Mouse (Mus musculus): ENCODE results near the gene Plcb3. TPM values are rescaled to one million over a fixed set of nuclear protein-coding genes. Genes with fewer than 3 reads are reported as not detected.

Plcb3 gene
- polyA plus RNA-seq, 1 experiment = 35.5 TPM

DNA sequence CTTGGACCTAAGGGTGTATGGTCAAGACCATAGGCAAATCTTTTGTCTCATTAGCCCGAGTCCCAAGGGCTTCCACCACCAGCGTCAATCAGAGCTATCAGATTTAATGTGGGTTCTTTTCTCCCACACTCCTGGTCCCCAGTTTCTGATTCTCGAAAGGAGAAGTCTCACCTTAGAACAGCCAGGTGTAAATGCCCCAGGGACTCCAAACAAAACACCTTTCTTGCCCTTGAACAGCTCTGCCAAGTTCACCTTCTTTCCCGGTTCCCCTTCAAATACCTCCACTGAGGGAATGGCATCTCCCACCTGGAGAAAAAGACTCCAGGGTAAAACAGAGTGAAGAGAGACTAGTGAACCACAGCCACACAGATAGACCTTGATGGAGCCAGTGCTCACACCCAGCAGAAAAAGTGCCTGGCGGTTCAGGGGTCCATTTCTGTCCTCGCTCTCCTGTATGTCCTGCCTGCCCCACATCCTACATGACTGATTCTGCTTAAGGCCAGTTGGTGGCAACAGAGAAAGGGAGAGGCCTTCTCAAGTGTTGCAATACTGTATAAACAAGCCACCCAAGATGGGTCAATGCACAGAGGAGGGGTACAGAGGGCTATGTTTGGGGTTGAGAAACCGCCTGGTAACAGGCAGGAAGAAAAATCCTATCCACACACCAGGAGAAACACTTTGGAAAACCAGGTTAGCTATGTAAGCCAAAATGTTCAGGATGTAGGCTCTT lies 68.3 kb downstream of the Plcb3 start:
- no peak overlapping the region for H3K4me3 ChIP-seq (ENCODE audit: control insufficient read depth, insufficient read depth, low read length)
- H3K27ac ChIP-seq (ENCODE audit: control insufficient read depth, insufficient read depth, low read length) = no peak overlapping the region
- TF ChIP-seq POLR2A (IDR thresholded peaks at IDR 0.05; ENCODE audit: control insufficient read depth, extremely low read depth, insufficient read depth, low read length, poor library complexity) (no peak), CTCF (IDR thresholded peaks at IDR 0.05; ENCODE audit: borderline replicate concordance, control insufficient read depth, extremely low read depth, insufficient read depth, low read length, poor library complexity) (no peak)
- 93% methylated on average over 7 of the region's 7 CpGs for WGBS
- no peak for DNase-seq
- H3K4me1 ChIP-seq (replicated peaks; ENCODE audit: control insufficient read depth, insufficient read depth, low read length) = peaks cover 22% of the 10 kb centered on the region
- peaks cover 4% of the 10 kb centered on the region; the same call in 1 of the 2 replicates for H3K36me3 ChIP-seq (ENCODE audit: control insufficient read depth, insufficient read depth, low read length)
- no peaks in the 10 kb centered on the region for H3K27me3 ChIP-seq (ENCODE audit: control insufficient read depth, insufficient read depth, low read length)

DNA sequence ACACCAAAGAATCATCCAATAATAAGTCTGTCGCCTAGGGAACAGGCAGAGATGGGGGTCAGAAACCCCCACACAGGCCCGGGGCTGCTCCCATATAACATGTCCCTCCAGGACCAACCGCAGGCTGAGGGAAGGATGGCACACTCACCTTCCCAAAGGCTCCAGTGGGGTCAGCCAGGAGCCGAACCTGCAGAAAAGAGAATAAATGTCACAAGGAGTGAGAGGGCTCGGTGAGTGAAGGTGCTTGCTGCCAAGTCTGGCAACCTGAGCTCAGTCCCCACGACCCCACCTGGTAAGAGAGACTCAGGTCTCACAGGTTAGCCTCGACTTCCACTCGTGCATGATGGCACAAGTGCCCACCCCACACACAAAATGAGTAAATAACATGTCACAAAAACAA lies 69.2 kb downstream of the Plcb3 start:
- H3K4me1 ChIP-seq (replicated peaks; ENCODE audit: control insufficient read depth, insufficient read depth, low read length) = peaks cover 14% of the 10 kb centered on the region
- TF ChIP-seq CTCF (IDR thresholded peaks at IDR 0.05; ENCODE audit: borderline replicate concordance, control insufficient read depth, extremely low read depth, insufficient read depth, low read length, poor library complexity) (no peak), POLR2A (IDR thresholded peaks at IDR 0.05; ENCODE audit: control insufficient read depth, extremely low read depth, insufficient read depth, low read length, poor library complexity) (no peak)

DNA sequence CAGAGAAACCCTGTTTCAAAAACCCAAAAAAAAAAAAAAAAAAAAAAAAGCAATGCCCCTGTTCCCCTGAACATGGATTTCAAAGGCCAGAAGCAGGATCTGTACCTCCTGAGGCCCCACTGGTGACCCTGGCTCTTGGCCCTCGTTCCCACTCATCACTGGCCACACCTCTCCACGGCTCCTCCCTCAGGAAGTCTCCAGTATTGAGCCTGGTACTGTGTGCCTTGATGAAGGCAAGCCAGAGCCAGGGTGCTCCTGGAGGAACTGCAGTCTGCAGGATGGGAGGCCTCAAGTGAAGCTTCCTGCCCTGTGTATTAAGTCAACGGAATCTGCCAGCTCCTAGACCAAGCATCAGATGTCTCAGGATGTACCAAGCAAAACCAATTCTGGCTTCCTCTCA lies 70.1 kb downstream of the Plcb3 start:
- Histone ChIP-seq H3K27ac (ENCODE audit: control insufficient read depth, insufficient read depth, low read length) (no peak overlapping the region), H3K4me3 (ENCODE audit: control insufficient read depth, insufficient read depth, low read length) (no peak overlapping the region), H3K36me3 (ENCODE audit: control insufficient read depth, insufficient read depth, low read length) (no peaks in the 10 kb centered on the region), H3K4me1 (replicated peaks; ENCODE audit: control insufficient read depth, insufficient read depth, low read length) (peaks cover 14% of the 10 kb centered on the region), H3K27me3 (ENCODE audit: control insufficient read depth, insufficient read depth, low read length) (no peaks in the 10 kb centered on the region)
- no peak for DNase-seq
- WGBS = 87% methylated on average over 3 of the region's 3 CpGs
- no peak for TF ChIP-seq POLR2A (IDR thresholded peaks at IDR 0.05; ENCODE audit: control insufficient read depth, extremely low read depth, insufficient read depth, low read length, poor library complexity)
- TF ChIP-seq CTCF (IDR thresholded peaks at IDR 0.05; ENCODE audit: borderline replicate concordance, control insufficient read depth, extremely low read depth, insufficient read depth, low read length, poor library complexity) = no peak

More for the DNA sequence above, 69.2 kb downstream of the Plcb3 start:
- Histone ChIP-seq H3K27ac (ENCODE audit: control insufficient read depth, insufficient read depth, low read length) (no peak overlapping the region), H3K27me3 (ENCODE audit: control insufficient read depth, insufficient read depth, low read length) (no peaks in the 10 kb centered on the region), H3K36me3 (ENCODE audit: control insufficient read depth, insufficient read depth, low read length) (no peaks in the 10 kb centered on the region), H3K4me3 (ENCODE audit: control insufficient read depth, insufficient read depth, low read length) (no peak overlapping the region)
- 92% methylated on average over 8 of the region's 8 CpGs for WGBS
- DNase-seq = no peak

DNA sequence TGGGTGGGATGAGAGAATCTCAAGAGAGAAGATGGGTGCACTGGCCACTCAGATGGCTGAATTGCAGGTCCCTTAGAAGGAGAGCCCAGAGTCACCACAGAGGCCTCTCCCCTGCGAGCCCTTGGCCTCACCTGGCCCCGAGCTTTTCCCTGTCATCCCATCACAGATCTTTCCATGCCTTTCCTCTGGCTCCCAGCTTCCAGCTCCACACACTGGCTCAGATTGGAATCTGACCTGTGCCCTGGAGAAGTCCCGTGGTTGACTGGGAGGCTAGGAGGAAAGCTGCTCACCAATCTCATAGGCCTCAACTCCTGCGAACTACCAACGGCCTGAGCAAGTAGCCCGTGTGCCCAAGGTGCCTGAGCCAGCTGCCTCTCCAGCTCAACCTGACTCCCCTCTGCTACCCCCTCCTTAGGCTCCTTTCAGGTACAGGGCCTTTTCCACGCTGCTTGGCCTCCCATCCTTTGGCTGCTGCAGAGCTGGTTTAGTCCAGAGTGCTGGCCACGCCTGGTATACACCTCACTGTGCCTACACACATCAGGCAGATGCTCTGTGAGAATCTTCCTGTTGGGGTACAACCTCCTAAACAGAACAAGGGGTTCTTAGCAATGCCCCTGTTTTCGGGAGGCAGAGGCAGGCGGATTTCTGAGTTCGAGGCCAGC lies 70.6 kb downstream of the Plcb3 start:
- H3K36me3 ChIP-seq (ENCODE audit: control insufficient read depth, insufficient read depth, low read length) = no peaks in the 10 kb centered on the region
- no peak for DNase-seq

DNA sequence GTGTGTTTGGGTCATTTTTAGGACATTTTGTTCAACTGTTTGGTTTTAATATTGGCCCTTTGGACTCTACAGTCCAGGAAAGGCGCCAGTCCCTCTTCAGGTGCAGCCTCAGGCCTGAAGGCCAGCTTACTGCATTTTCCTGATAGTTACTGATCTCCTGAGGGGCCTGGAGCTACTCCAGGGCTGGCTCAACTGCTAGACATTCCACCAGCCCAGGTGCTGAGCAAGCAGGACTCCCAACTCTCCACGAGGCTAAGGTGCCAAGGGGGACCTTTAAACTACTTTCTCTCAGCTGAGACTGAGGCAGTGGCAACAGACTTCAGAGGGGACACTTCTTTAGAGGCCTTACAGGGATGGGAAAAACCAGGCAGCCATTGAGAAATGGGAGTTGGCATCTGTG lies 71.4 kb downstream of the Plcb3 start:
- H3K4me1 ChIP-seq (replicated peaks; ENCODE audit: control insufficient read depth, insufficient read depth, low read length) = peaks cover 9% of the 10 kb centered on the region
- no peak overlapping the region for H3K27ac ChIP-seq (ENCODE audit: control insufficient read depth, insufficient read depth, low read length)
- DNase-seq = no peak
- no peaks in the 10 kb centered on the region for H3K36me3 ChIP-seq (ENCODE audit: control insufficient read depth, insufficient read depth, low read length)
- WGBS = 92% methylated on average over 2 of the region's 2 CpGs
- no peak overlapping the region for H3K4me3 ChIP-seq (ENCODE audit: control insufficient read depth, insufficient read depth, low read length)
- TF ChIP-seq CTCF (IDR thresholded peaks at IDR 0.05; ENCODE audit: borderline replicate concordance, control insufficient read depth, extremely low read depth, insufficient read depth, low read length, poor library complexity) = no peak
- no peak for TF ChIP-seq POLR2A (IDR thresholded peaks at IDR 0.05; ENCODE audit: control insufficient read depth, extremely low read depth, insufficient read depth, low read length, poor library complexity)
- no peaks in the 10 kb centered on the region for H3K27me3 ChIP-seq (ENCODE audit: control insufficient read depth, insufficient read depth, low read length)

More for the DNA sequence above, 70.6 kb downstream of the Plcb3 start:
- no peak overlapping the region for H3K27ac ChIP-seq (ENCODE audit: control insufficient read depth, insufficient read depth, low read length)
- no peaks in the 10 kb centered on the region for H3K27me3 ChIP-seq (ENCODE audit: control insufficient read depth, insufficient read depth, low read length)
- peaks cover 11% of the 10 kb centered on the region for H3K4me1 ChIP-seq (replicated peaks; ENCODE audit: control insufficient read depth, insufficient read depth, low read length)
- WGBS = 95% methylated on average over 11 of the region's 11 CpGs
- no peak for TF ChIP-seq POLR2A (IDR thresholded peaks at IDR 0.05; ENCODE audit: control insufficient read depth, extremely low read depth, insufficient read depth, low read length, poor library complexity)
- H3K4me3 ChIP-seq (ENCODE audit: control insufficient read depth, insufficient read depth, low read length) = no peak overlapping the region

DNA sequence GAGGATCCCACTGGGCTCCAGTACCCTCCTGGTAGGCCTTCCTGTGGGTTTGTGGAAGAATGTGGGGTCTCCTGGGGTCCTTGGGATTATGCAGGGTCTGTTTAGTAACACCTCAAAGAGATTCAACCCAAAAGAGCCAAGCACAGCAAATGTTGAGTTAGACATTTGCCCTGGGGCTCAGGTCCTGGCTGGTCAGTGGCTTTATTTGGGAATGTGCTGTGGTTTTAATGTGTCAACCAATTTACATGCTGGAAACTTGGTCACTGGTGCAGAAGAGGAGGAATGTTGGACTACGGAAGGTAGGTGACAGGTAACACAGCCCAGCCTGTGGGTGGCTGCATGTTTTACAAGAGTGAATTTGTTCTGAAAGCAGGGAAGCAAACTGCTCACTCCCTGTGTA lies 73.2 kb downstream of the Plcb3 start:
- Histone ChIP-seq H3K4me1 (replicated peaks; ENCODE audit: control insufficient read depth, insufficient read depth, low read length) (peaks cover 4% of the 10 kb centered on the region), H3K36me3 (ENCODE audit: control insufficient read depth, insufficient read depth, low read length) (no peaks in the 10 kb centered on the region), H3K27me3 (ENCODE audit: control insufficient read depth, insufficient read depth, low read length) (no peaks in the 10 kb centered on the region), H3K4me3 (ENCODE audit: control insufficient read depth, insufficient read depth, low read length) (no peak overlapping the region), H3K27ac (ENCODE audit: control insufficient read depth, insufficient read depth, low read length) (no peak overlapping the region)
- TF ChIP-seq POLR2A (IDR thresholded peaks at IDR 0.05; ENCODE audit: control insufficient read depth, extremely low read depth, insufficient read depth, low read length, poor library complexity) (no peak), CTCF (IDR thresholded peaks at IDR 0.05; ENCODE audit: borderline replicate concordance, control insufficient read depth, extremely low read depth, insufficient read depth, low read length, poor library complexity) (no peak)
- no peak for DNase-seq
- 98% methylated on average over 1 of the region's 1 CpGs for WGBS

Other genes starting within 250 kb of the Plcb3 start
- 29.5 and 30.6 TPM in 2 replicates for gene Rps6ka4, start 135.8 kb downstream of the Plcb3 start, polyA plus RNA-seq (2012; rRNA removed)
- gene Ccdc88b, start 118.3 kb downstream of the Plcb3 start, polyA plus RNA-seq (2012; rRNA removed) = 225 and 234 TPM in 2 replicates
- 183 and 203 TPM in 2 replicates for gene Trmt112, start 66.8 kb downstream of the Plcb3 start, polyA plus RNA-seq (2012; rRNA removed)
- gene Prdx5, start 66.4 kb downstream of the Plcb3 start, polyA plus RNA-seq (2012; rRNA removed) = 99.4 and 133 TPM in 2 replicates
- 67.9 and 77.4 TPM in 2 replicates for gene Esrra, start 54.7 kb downstream of the Plcb3 start, polyA plus RNA-seq (2012; rRNA removed)
- 3.7 and 5.2 TPM in 2 replicates for gene Catsperz, start 51.1 kb downstream of the Plcb3 start, polyA plus RNA-seq (2012; rRNA removed)
- 1.5 and 1.8 TPM in 2 replicates for gene Kcnk4, start 42.0 kb downstream of the Plcb3 start, polyA plus RNA-seq (2012; rRNA removed)
- 59.1 and 65.6 TPM in 2 replicates for gene Bad, start 34.6 kb downstream of the Plcb3 start, polyA plus RNA-seq (2012; rRNA removed)
- gene Gpr137, start 34.0 kb downstream of the Plcb3 start, polyA plus RNA-seq (2012; rRNA removed) = 66.8 and 86.6 TPM in 2 replicates
- gene Ppp1r14b, start 1.5 kb downstream of the Plcb3 start, polyA plus RNA-seq (2012; rRNA removed) = 337 and 340 TPM in 2 replicates
- 33.2 and 39.4 TPM in 2 replicates for gene Fkbp2, start 4.0 kb upstream of the Plcb3 start, polyA plus RNA-seq (2012; rRNA removed)
- gene Vegfb, start 11.2 kb upstream of the Plcb3 start, polyA plus RNA-seq (2012; rRNA removed) = 38.4 and 38.8 TPM in 2 replicates
- gene Dnajc4, start 16.1 kb upstream of the Plcb3 start, polyA plus RNA-seq (2012; rRNA removed) = 28.0 and 31.6 TPM in 2 replicates
- gene Nudt22, start 19.6 kb upstream of the Plcb3 start, polyA plus RNA-seq (2012; rRNA removed) = 43.0 and 46.5 TPM in 2 replicates
- gene Trpt1, start 19.7 kb upstream of the Plcb3 start, polyA plus RNA-seq (2012; rRNA removed) = 8.4 and 9.9 TPM in 2 replicates
- 345 and 352 TPM in 2 replicates for gene Fermt3, start 43.0 kb upstream of the Plcb3 start, polyA plus RNA-seq (2012; rRNA removed)
- 87.4 and 89.5 TPM in 2 replicates for gene Stip1, start 63.5 kb upstream of the Plcb3 start, polyA plus RNA-seq (2012; rRNA removed)
- 37.5 and 49.3 TPM in 2 replicates for gene Macrod1, start 80.3 kb upstream of the Plcb3 start, polyA plus RNA-seq (2012; rRNA removed)
- gene Flrt1, start 129.3 kb upstream of the Plcb3 start, polyA plus RNA-seq (2012; rRNA removed) = 0.59 and 0.64 TPM in 2 replicates
- gene Otub1, start 229.8 kb upstream of the Plcb3 start, polyA plus RNA-seq (2012; rRNA removed) = 176 and 191 TPM in 2 replicates
- 1,690 and 1,818 TPM in 2 replicates for gene Cox8a, start 241.1 kb upstream of the Plcb3 start, polyA plus RNA-seq (2012; rRNA removed)

Measured in thymus, adult 2 months (tissue).